In the genomic region with DNA sequence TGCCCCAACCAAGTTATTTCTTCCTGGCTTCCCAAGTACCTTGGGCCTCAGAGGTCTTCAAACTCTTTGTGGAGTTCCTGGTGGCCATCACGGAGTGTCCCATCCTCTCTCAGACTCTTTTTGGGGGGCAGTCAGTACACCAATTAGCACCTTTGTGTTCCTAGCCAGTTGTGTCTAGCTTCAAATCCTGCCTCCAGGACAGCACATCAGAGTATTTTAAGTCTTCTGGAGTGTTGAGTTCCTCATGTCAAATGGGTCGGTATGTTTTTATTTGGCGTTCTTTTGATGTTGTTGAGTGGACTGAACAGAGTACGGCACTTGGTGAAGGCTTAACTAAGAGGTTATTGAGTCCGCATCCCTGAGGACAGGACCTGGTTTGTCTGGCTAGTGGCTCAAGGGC, we compare ENCODE assay signal across 8 mouse cellular contexts. TPM values are rescaled to one million over a fixed set of nuclear protein-coding genes. Genes with fewer than 3 reads are reported as not detected.
DNase-seq lines count a peak whose midpoint lies in the region; ATAC-seq and TF ChIP-seq lines count a peak whose summit lies in the region.

No protein-coding gene starts in this region.

- no peak for ATAC-seq in forebrain, embryonic 14.5 days
- ATAC-seq in liver, embryonic 15.5 days (ENCODE audit: insufficient read depth), result no peak

- 65% methylated on average over 5 of the region's 5 CpGs for WGBS in heart, embryonic 10.5 days
- 47% methylated on average over 5 of the region's 5 CpGs for WGBS in forebrain, embryonic 14.5 days
- WGBS in liver, embryonic 15.5 days (ENCODE audit: insufficient replicate concordance), result 64% methylated on average over 5 of the region's 5 CpGs

- H3K4me3 ChIP-seq in heart, embryonic 10.5 days, result peak overlapping the region; percentile 80
- peak overlapping the region; percentile 93 for H3K4me3 ChIP-seq in E14TG2a.4 (replicated peaks; ENCODE audit: low read length)
- peak overlapping the region; percentile 79 for H3K4me3 ChIP-seq in forebrain, embryonic 14.5 days (ENCODE audit: low read depth, low read length)
- peak overlapping the region; percentile 64; the same call in 1 of the 2 replicates for H3K4me3 ChIP-seq in liver, embryonic 15.5 days (replicated peaks)

- H3K9me3 ChIP-seq in heart, embryonic 10.5 days, result no peaks in the 10 kb centered on the region
- no peaks in the 10 kb centered on the region for H3K9me3 ChIP-seq in E14TG2a.4 (ENCODE audit: low read length)
- no peaks in the 10 kb centered on the region for H3K9me3 ChIP-seq in forebrain, embryonic 14.5 days (replicated peaks; ENCODE audit: control insufficient read depth, low read length)
- H3K9me3 ChIP-seq in liver, embryonic 15.5 days (replicated peaks), result no peaks in the 10 kb centered on the region

- 0 out of 2 replicates have a peak, but pooled peaks cover 3% of the 10 kb centered on the region for H3K36me3 ChIP-seq in heart, embryonic 10.5 days
- H3K36me3 ChIP-seq in E14TG2a.4 (ENCODE audit: insufficient read depth, low read length), result no peaks in the 10 kb centered on the region
- 0 out of 2 replicates have a peak, but pooled peaks cover 4% of the 10 kb centered on the region for H3K36me3 ChIP-seq in forebrain, embryonic 14.5 days (ENCODE audit: control insufficient read depth, insufficient read depth, low read length)
- H3K36me3 ChIP-seq in liver, embryonic 15.5 days (replicated peaks), result no peaks in the 10 kb centered on the region

- no peaks in the 10 kb centered on the region for H3K27me3 ChIP-seq in heart, embryonic 10.5 days (ENCODE audit: insufficient read depth, poor library complexity, severe bottlenecking)
- peaks cover 44% of the 10 kb centered on the region for H3K27me3 ChIP-seq in E14TG2a.4 (ENCODE audit: insufficient read depth, low read length)
- no peaks in the 10 kb centered on the region for H3K27me3 ChIP-seq in forebrain, embryonic 14.5 days (replicated peaks; ENCODE audit: control insufficient read depth, insufficient read depth, low read length)
- peaks cover 60% of the 10 kb centered on the region for H3K27me3 ChIP-seq in liver, embryonic 15.5 days

- peak overlapping the region; percentile 96 for H3K27ac ChIP-seq in heart, embryonic 10.5 days
- H3K27ac ChIP-seq in forebrain, embryonic 14.5 days (ENCODE audit: low read depth, low read length), result peak overlapping the region; percentile 77
- no peak overlapping the region for H3K27ac ChIP-seq in liver, embryonic 15.5 days (replicated peaks)

- no peak for DNase-seq in heart, embryonic 10.5 days (ENCODE audit: low spot score)
- no peak for DNase-seq in heart, adult 9 months (ENCODE audit: low spot score in 2 of 2)
- DNase-seq in forebrain, embryonic 14.5 days (ENCODE audit: low spot score), result no peak
- no peak for DNase-seq in spleen, postnatal 36 days (ENCODE audit: low spot score in 2 of 2)
- no peak for DNase-seq in frontal cortex, postnatal 36 days (ENCODE audit: low spot score in 2 of 2)
- DNase-seq in yolk sac, embryonic 10.5 days (ENCODE audit: low spot score), result no peak

- H3K4me2 ChIP-seq in forebrain, embryonic 14.5 days (ENCODE audit: low read length), result peak overlapping the region; percentile 92
- H3K4me2 ChIP-seq in liver, embryonic 15.5 days, result peak overlapping the region; percentile 93

- peak overlapping the region; percentile 68 for H3K9ac ChIP-seq in forebrain, embryonic 14.5 days (ENCODE audit: low read length)
- H3K9ac ChIP-seq in liver, embryonic 15.5 days, result no peak overlapping the region

- TF ChIP-seq CTCF in E14TG2a.4 (conservative IDR thresholded peaks at IDR 0.05; ENCODE audit: low read length), result no peak

- H3K4me1 ChIP-seq in heart, embryonic 10.5 days, result peaks cover 51% of the 10 kb centered on the region
- peaks cover 31% of the 10 kb centered on the region for H3K4me1 ChIP-seq in E14TG2a.4 (replicated peaks; ENCODE audit: low read depth, low read length)
- H3K4me1 ChIP-seq in forebrain, embryonic 14.5 days (ENCODE audit: control insufficient read depth, insufficient read depth, low read length), result peaks cover 48% of the 10 kb centered on the region
- peaks cover 29% of the 10 kb centered on the region for H3K4me1 ChIP-seq in liver, embryonic 15.5 days (replicated peaks)

RNA-seq across cellular contexts. Expression of a gene that starts 0.5 kb away (rescaled TPM):
- 60.8 and 68.7 TPM in 2 replicates for polyA plus RNA-seq in heart, embryonic 10.5 days (2016; fragmentation: Nextera tagmentation; extraction: Ambion mirVana)
- polyA plus RNA-seq in forebrain, embryonic 14.5 days (2014; fragmentation: Nextera tagmentation; extraction: Ambion mirVana), result 41.4 and 44.5 TPM in 2 replicates
- polyA plus RNA-seq in liver, embryonic 15.5 days (2015; fragmentation: Nextera tagmentation; extraction: Ambion mirVana), result 39.3 and 44.5 TPM in 2 replicates

RNA-seq across cellular contexts. Expression of a gene that starts 4.7 kb away (rescaled TPM):
- 37.2 and 38.3 TPM in 2 replicates for polyA plus RNA-seq in heart, embryonic 10.5 days (2016; fragmentation: Nextera tagmentation; extraction: Ambion mirVana)
- polyA plus RNA-seq in forebrain, embryonic 14.5 days (2014; fragmentation: Nextera tagmentation; extraction: Ambion mirVana), result 170 and 171 TPM in 2 replicates
- polyA plus RNA-seq in liver, embryonic 15.5 days (2015; fragmentation: Nextera tagmentation; extraction: Ambion mirVana), result 2.4 and 2.6 TPM in 2 replicates

Comparison
In these comparisons a context has a peak if more than half of its experiments do, and no peak if none do; other contexts are left out.
1. RNA of a gene that starts 4.7 kb away (polyA plus RNA-seq): 170 to 171 TPM in forebrain, embryonic 14.5 days and 37.2 to 38.3 TPM in heart, embryonic 10.5 days; 2.4 to 2.6 TPM in liver, embryonic 15.5 days; every median in the first group is over 10 times any median in the second.
2. Peak in every context shown above with its lines, with median percentiles within 50 percentile points of each other: H3K4me3 ChIP-seq.